Mouse (Mus musculus) lung, embryonic 14.5 days (tissue): ENCODE data around the gene Parp3. TPM values are rescaled to one million over a fixed set of nuclear protein-coding genes. Genes with fewer than 3 reads are reported as not detected.

Experiments
- ATAC-seq: fragments of 200-750 bp; cut with Nextera tagmentation; 2 replicates; pipeline ENCODE4 v1.8.0; 2017; ENCODE audit warnings: mild to moderate bottlenecking, moderate TSS enrichment, moderate library complexity; ENCODE audit not compliant: insufficient read depth
- DNase-seq: peaks from one replicate; pipeline ENCODE4 v3.0.0-alpha.2; 2015
- H3K27ac ChIP-seq: fragments of 300-500 bp; sonication (generic); 2 replicates; pipeline ENCODE4 v1.5.1; 2014; ENCODE audit warnings: low read depth, mild to moderate bottlenecking, moderate library complexity
- H3K27me3 ChIP-seq: fragments of 300-500 bp; sonication (generic); 2 replicates; pipeline ENCODE4 v1.6.1; 2014; ENCODE audit warnings: low read length, control low read depth; ENCODE audit not compliant: insufficient read depth
- H3K36me3 ChIP-seq: fragments of 300-500 bp; sonication (generic); 2 replicates; pipeline ENCODE4 v1.6.1; 2014; ENCODE audit warnings: control low read depth; ENCODE audit not compliant: insufficient read depth
- H3K4me1 ChIP-seq: fragments of 300-500 bp; sonication (generic); 2 replicates; pipeline ENCODE4 v1.6.1; 2014; ENCODE audit warnings: antibody characterized with exemption, control low read depth; ENCODE audit not compliant: insufficient read depth
- H3K4me2 ChIP-seq: fragments of 300-500 bp; sonication (generic); 2 replicates; pipeline ENCODE4 v1.6.1; 2014; ENCODE audit warnings: mild to moderate bottlenecking
- H3K4me3 ChIP-seq: fragments of 300-500 bp; sonication (generic); 2 replicates; pipeline ENCODE4 v1.5.1; 2014; ENCODE audit warnings: low read depth, low read length
- H3K9ac ChIP-seq: fragments of 300-500 bp; sonication (generic); 2 replicates; pipeline ENCODE4 v1.6.1; 2014
- H3K9me3 ChIP-seq: fragments of 300-500 bp; sonication (generic); 2 replicates; pipeline ENCODE4 v1.6.1; 2016; ENCODE audit warnings: low read depth, low read length, control low read depth
- CTCF ChIP-seq: IDR thresholded peaks from 2 replicates; pipeline ENCODE4 v1.5.1; 2016; ENCODE audit warnings: antibody characterized with exemption, low read depth
- WGBS: fragments of 180-500 bp; shearing (Covaris S2); extraction: QIAGEN DNeasy Blood & Tissue Kit; methylation state at CpG from one replicate; pipeline ENCODE4 v1.1.7; 2014; 5-methylcytosine and 5-hydroxymethylcytosine counted together
- polyA plus RNA-seq: library from polyadenylated mRNA; unstranded; fragments of >200 nt; fragmentation: Nextera tagmentation; extraction: Ambion mirVana; gene quantifications from 2 replicates; pipeline ENCODE4 v1.2.1, GENCODE M21; 2014

Parp3 gene
- polyA plus RNA-seq, 1 experiment from 2014 or later = 2.4 TPM

GRCm38 (mm10) chr9:106430015-106430264 lies 46.8 kb downstream of the Parp3 start:
- peak overlapping the region; percentile 87 for H3K4me3 ChIP-seq

DNA sequence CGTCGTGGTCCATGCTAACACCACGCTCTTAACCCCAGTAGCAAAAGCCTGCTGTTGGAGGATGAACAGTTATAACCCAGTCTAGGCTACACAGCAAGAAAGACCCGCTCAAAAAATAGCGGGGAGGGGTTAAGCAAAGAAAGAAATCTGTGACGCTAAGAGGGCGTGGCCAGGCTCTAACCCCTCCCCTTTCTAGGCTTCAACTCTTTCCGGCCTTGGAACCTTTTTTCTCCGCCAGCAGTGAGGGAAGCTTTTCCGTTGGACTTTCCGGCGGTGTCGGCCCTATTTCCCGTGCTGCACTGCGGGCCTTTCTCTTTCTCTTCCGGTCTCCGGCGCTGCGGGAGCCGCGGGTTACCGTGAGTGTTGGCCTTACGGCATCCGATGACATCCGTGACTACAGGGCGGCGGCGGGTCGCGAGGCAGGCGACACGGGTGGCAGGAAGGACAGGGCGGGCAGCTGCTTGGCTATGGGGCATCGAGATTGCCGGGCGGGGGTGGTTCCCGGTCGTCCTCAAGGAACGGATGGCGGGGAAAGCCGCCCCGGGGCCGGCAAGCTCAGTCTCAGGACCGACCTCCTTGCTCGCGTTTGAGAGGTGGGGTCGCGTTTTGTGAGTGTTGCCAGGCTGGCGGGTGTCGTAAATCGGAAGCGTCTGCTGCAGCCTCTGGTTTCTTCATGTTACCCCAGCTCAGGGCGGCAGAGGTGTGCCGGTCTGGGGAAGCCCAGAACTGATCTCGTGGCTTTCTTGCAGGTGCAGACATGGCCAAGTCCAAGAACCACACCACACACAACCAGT lies 47.3 kb downstream of the Parp3 start, which contains the start of gene Rpl29:
Gene Rpl29 (plus strand): TSS at position 234 of the 794 bp plus-strand sequence.
- 0 out of 2 replicates have a peak, but pooled peaks cover 3% of the 10 kb centered on the region for H3K4me1 ChIP-seq
- H3K36me3 ChIP-seq = peaks cover 39% of the 10 kb centered on the region
- H3K4me2 ChIP-seq = peak within 1 kb of the TSS; percentile 89
- peak within 1 kb of the TSS; percentile 96 for H3K9ac ChIP-seq
- H3K27me3 ChIP-seq = no peaks in the 10 kb centered on the region
- H3K27ac ChIP-seq = peak within 1 kb of the TSS; percentile 98
- DNase-seq = peak; percentile 100
- no peak for TF ChIP-seq CTCF
- peak within 1 kb of the TSS; percentile 87 for H3K4me3 ChIP-seq
- H3K9me3 ChIP-seq = no peaks in the 10 kb centered on the region
- under 1% methylated on average over 55 of the region's 55 CpGs for WGBS
- peak; percentile 92 for ATAC-seq

More at GRCm38 (mm10) chr9:106430015-106430264, 46.8 kb downstream of the Parp3 start:
- peak overlapping the region; percentile 96 for H3K9ac ChIP-seq
- no peaks in the 10 kb centered on the region for H3K9me3 ChIP-seq
- H3K27ac ChIP-seq = peak overlapping the region; percentile 98
- TF ChIP-seq CTCF = no peak
- ATAC-seq (no peak), DNase-seq (no peak)
- H3K27me3 ChIP-seq = no peaks in the 10 kb centered on the region
- 3% methylated on average over 4 of the region's 4 CpGs for WGBS
- H3K36me3 ChIP-seq = peaks cover 40% of the 10 kb centered on the region
- H3K4me1 ChIP-seq = 0 out of 2 replicates have a peak, but pooled peaks cover 3% of the 10 kb centered on the region
- peak overlapping the region; percentile 89 for H3K4me2 ChIP-seq

GRCm38 (mm10) chr9:106428719-106429220 lies 48.0 kb downstream of the Parp3 start:
- Histone ChIP-seq H3K9me3 (no peaks in the 10 kb centered on the region), H3K4me3 (peak overlapping the region; percentile 87), H3K4me1 (0 out of 2 replicates have a peak, but pooled peaks cover 3% of the 10 kb centered on the region), H3K36me3 (peaks cover 33% of the 10 kb centered on the region), H3K9ac (peak overlapping the region; percentile 66), H3K4me2 (peak overlapping the region; percentile 86), H3K27me3 (no peaks in the 10 kb centered on the region), H3K27ac (peak overlapping the region; percentile 98)
- peak; percentile 60 for ATAC-seq
- peak; percentile 34 for DNase-seq
- WGBS = 11% methylated on average over 11 of the region's 11 CpGs
- TF ChIP-seq CTCF = no peak; the same call in 1 of the 2 replicates

DNA sequence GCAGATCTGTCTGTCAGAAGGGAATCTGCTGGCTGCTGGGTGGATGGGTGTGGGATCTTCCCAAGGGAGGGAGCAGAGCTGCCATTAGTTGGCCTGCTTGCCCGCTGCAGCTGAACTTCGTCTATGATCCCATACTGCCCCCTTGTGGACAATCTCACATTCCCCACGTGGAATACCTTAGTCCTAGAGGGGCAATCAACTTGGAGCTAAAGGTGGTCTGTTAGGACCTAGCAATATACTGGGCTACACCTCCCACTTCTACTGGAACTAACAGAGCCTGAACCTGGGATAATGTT lies 54.9 kb downstream of the Parp3 start:
- Histone ChIP-seq H3K36me3 (no peaks in the 10 kb centered on the region), H3K27me3 (no peaks in the 10 kb centered on the region), H3K9ac (no peak overlapping the region), H3K4me3 (no peak overlapping the region), H3K27ac (no peak overlapping the region), H3K9me3 (no peaks in the 10 kb centered on the region), H3K4me1 (peaks cover 15% of the 10 kb centered on the region), H3K4me2 (peak overlapping the region; percentile 51)
- DNase-seq (peak; percentile 97), ATAC-seq (peak; percentile 74)
- 0% methylated on average over 3 of the region's 3 CpGs for WGBS
- peak; percentile 98 for TF ChIP-seq CTCF

- no peak overlapping the region for H3K27ac ChIP-seq
- DNase-seq (no peak), ATAC-seq (peak; percentile 29; the same call in 1 of the 2 replicates)
- H3K9ac ChIP-seq = no peak overlapping the region
- no peaks in the 10 kb centered on the region for H3K36me3 ChIP-seq
- H3K9me3 ChIP-seq = no peaks in the 10 kb centered on the region
- H3K4me1 ChIP-seq = peaks cover 15% of the 10 kb centered on the region
- H3K4me2 ChIP-seq = peak overlapping the region; percentile 51
- H3K27me3 ChIP-seq = no peaks in the 10 kb centered on the region
- WGBS = 9% methylated on average over 18 of the region's 18 CpGs
- no peak overlapping the region for H3K4me3 ChIP-seq
- TF ChIP-seq CTCF = no peak
These were observed 55.5 kb downstream of the Parp3 start for GRCm38 (mm10) chr9:106421033-106421864.

- no peak for ATAC-seq
- Histone ChIP-seq H3K4me2 (no peak overlapping the region; the same call in 1 of the 2 replicates), H3K9ac (0 out of 2 replicates have a peak overlapping the region, but pooled peaks have one; percentile 2), H3K4me1 (peaks cover 15% of the 10 kb centered on the region), H3K27ac (no peak overlapping the region), H3K36me3 (no peaks in the 10 kb centered on the region), H3K27me3 (no peaks in the 10 kb centered on the region), H3K4me3 (no peak overlapping the region), H3K9me3 (no peaks in the 10 kb centered on the region)
- TF ChIP-seq CTCF = no peak
- 12% methylated on average over 2 of the region's 2 CpGs for WGBS
- DNase-seq = no peak
These were observed 56.1 kb downstream of the Parp3 start for GRCm38 (mm10) chr9:106420608-106421007.

Other genes starting within 250 kb of the Parp3 start
- 104 and 110 TPM in 2 replicates for gene Alas1, start 228.3 kb downstream of the Parp3 start, polyA plus RNA-seq
- 27.1 and 29.5 TPM in 2 replicates for gene Poc1a, start 195.9 kb downstream of the Parp3 start, polyA plus RNA-seq
- gene Dusp7, start 108.3 kb downstream of the Parp3 start, polyA plus RNA-seq = 23.9 and 27.3 TPM in 2 replicates
- gene Rpl29, start 47.5 kb downstream of the Parp3 start, polyA plus RNA-seq = 1,268 and 1,276 TPM in 2 replicates
- gene Acy1, start 38.6 kb downstream of the Parp3 start, polyA plus RNA-seq = 33.2 and 34.9 TPM in 2 replicates
- gene Abhd14b, start 29.5 kb downstream of the Parp3 start, polyA plus RNA-seq = 10.0 and 11.0 TPM in 2 replicates
- gene Abhd14a, start 29.3 kb downstream of the Parp3 start, polyA plus RNA-seq = 46.0 and 48.4 TPM in 2 replicates
- 95.9 and 109 TPM in 2 replicates for gene Pcbp4, start 23.7 kb downstream of the Parp3 start, polyA plus RNA-seq
- 0.26 and 0.34 TPM in 2 replicates for gene Gpr62, start 11.0 kb downstream of the Parp3 start, polyA plus RNA-seq
- 45.2 and 52.7 TPM in 2 replicates for gene Rrp9, start 986 bp downstream of the Parp3 start, polyA plus RNA-seq
- gene Iqcf1, start 23.0 kb upstream of the Parp3 start, polyA plus RNA-seq = not detected in 2 replicates
- gene Iqcf5, start 37.6 kb upstream of the Parp3 start, polyA plus RNA-seq = not detected in 2 replicates
- gene Iqcf3, start 84.7 kb upstream of the Parp3 start, polyA plus RNA-seq = not detected in 2 replicates
- gene Iqcf4, start 94.0 kb upstream of the Parp3 start, polyA plus RNA-seq = not detected in 2 replicates
- gene Iqcf6, start 149.6 kb upstream of the Parp3 start, polyA plus RNA-seq = not detected in 2 replicates
- not detected in 2 replicates for gene Grm2, start 179.1 kb upstream of the Parp3 start, polyA plus RNA-seq
- gene Tex264, start 209.0 kb upstream of the Parp3 start, polyA plus RNA-seq = 41.3 and 47.8 TPM in 2 replicates